Mouse (Mus musculus) limb, embryonic 14.5 days (tissue): ENCODE measurements around the gene Taf6l. TPM values are rescaled to one million over a fixed set of nuclear protein-coding genes. Genes with fewer than 3 reads are reported as not detected.

ENCODE experiments used
- ATAC-seq: fragments of 200-750 bp; cut with Nextera tagmentation; 2 replicates; pipeline ENCODE4 v1.8.0; 2017; ENCODE audit warnings: low read depth, moderate number of reproducible peaks, moderate TSS enrichment; ENCODE audit not compliant: low FRiP score
- DNase-seq: peaks from one replicate; pipeline ENCODE4 v3.0.0-alpha.2; 2015; ENCODE audit warnings: low spot score
- H3K27ac ChIP-seq: fragments of 300-500 bp; sonication (generic); replicated peaks from 2 replicates; pipeline ENCODE4 v1.5.1; 2014; ENCODE audit warnings: low read depth, mild to moderate bottlenecking, low read length, moderate library complexity, mixed read lengths
- H3K27me3 ChIP-seq: fragments of 300-500 bp; sonication (generic); 2 replicates; pipeline ENCODE4 v1.6.1; 2014; ENCODE audit warnings: low read length, mixed read lengths; ENCODE audit not compliant: control insufficient read depth, insufficient read depth
- H3K36me3 ChIP-seq: fragments of 300-500 bp; sonication (generic); 2 replicates; pipeline ENCODE4 v1.6.1; 2014; ENCODE audit warnings: mild to moderate bottlenecking, low read length, moderate library complexity, mixed read lengths; ENCODE audit not compliant: control insufficient read depth, insufficient read depth
- H3K4me1 ChIP-seq: fragments of 300-500 bp; sonication (generic); 2 replicates; pipeline ENCODE4 v1.6.1; 2014; ENCODE audit warnings: antibody characterized with exemption, low read length, mixed read lengths; ENCODE audit not compliant: control insufficient read depth, insufficient read depth
- H3K4me2 ChIP-seq: fragments of 300-500 bp; sonication (generic); replicated peaks from 2 replicates; pipeline ENCODE4 v1.6.1; 2014; ENCODE audit warnings: low read depth, mild to moderate bottlenecking, low read length, moderate library complexity; ENCODE audit not compliant: severe bottlenecking
- H3K4me3 ChIP-seq: fragments of 300-500 bp; sonication (generic); replicated peaks from 2 replicates; pipeline ENCODE4 v1.5.1; 2014; ENCODE audit warnings: low read length
- H3K9ac ChIP-seq: fragments of 300-500 bp; sonication (generic); 2 replicates; pipeline ENCODE4 v1.6.1; 2014; ENCODE audit warnings: mild to moderate bottlenecking, low read depth, low read length, moderate library complexity; ENCODE audit not compliant: severe bottlenecking
- H3K9me3 ChIP-seq: fragments of 300-500 bp; sonication (generic); 2 replicates; pipeline ENCODE4 v1.6.1; 2016; ENCODE audit warnings: low read length; ENCODE audit not compliant: control insufficient read depth
- POLR2A ChIP-seq: fragments of 200-500 bp; IDR thresholded peaks from 2 replicates; pipeline ENCODE4 v1.8.0; 2012; ENCODE audit warnings: inconsistent platforms, mild to moderate bottlenecking, moderate library complexity, borderline replicate concordance; ENCODE audit not compliant: insufficient read depth, insufficient read length; ENCODE audit errors: extremely low read depth
- WGBS: fragments of 180-500 bp; shearing (Covaris S2); extraction: QIAGEN DNeasy Blood & Tissue Kit; methylation state at CpG from one replicate; pipeline ENCODE4 v1.1.7; 2014; 5-methylcytosine and 5-hydroxymethylcytosine counted together
- polyA plus RNA-seq, 2 experiments: library from polyadenylated mRNA; depleted of rRNA in 1 of 2; stranded (reverse) in 1 of 2; unstranded in 1 of 2; fragments of >200 nt; fragmentation: Nextera tagmentation in 1 of 2; extraction: Ambion mirVana in 1 of 2; gene quantifications; 2 replicates each; pipeline versions ENCODE4 v1.2.1 to v1.2.3; 2012 to 2014

The Taf6l gene
- polyA plus RNA-seq, 2 experiments = 21.8 to 22.4 TPM

DNA sequence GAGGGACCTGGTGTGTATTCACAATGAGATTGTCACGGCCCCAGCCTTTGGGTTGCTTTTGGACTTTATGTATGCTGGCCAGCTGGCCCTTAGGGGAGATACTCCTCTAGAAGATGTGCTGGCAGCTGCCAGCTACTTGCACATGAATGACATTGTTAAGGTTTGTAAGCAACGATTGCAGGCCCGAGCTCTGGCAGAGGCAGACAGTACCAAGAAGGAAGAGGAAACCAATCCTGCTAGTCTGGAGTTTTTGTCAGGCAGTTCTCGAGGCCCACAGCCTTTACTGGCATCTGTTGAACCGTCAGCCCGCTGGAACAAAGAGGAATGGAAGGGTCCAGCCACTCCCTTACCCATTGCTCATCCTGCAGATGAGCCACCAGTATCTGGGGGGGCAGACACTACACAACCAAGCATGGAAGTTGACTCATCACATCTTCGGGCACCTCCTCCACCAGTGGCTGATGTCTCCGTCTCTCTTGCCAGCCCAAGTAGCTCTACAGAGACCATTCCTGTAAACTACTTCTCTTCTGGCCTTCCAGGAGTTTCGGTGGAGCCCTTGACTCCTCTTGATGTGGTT lies 17.1 kb upstream of the Taf6l start:
- Histone ChIP-seq H3K27me3 (no peaks in the 10 kb centered on the region), H3K27ac (peak overlapping the region; percentile 80), H3K36me3 (peaks cover 42% of the 10 kb centered on the region), H3K9ac (no peak overlapping the region), H3K9me3 (no peaks in the 10 kb centered on the region), H3K4me1 (peaks cover 12% of the 10 kb centered on the region), H3K4me2 (peak overlapping the region; percentile 70), H3K4me3 (peak overlapping the region; percentile 58; the same call in 1 of the 2 replicates)
- ATAC-seq (no peak), DNase-seq (no peak)
- WGBS = 86% methylated on average over 9 of the region's 9 CpGs
- TF ChIP-seq POLR2A = no peak

DNA sequence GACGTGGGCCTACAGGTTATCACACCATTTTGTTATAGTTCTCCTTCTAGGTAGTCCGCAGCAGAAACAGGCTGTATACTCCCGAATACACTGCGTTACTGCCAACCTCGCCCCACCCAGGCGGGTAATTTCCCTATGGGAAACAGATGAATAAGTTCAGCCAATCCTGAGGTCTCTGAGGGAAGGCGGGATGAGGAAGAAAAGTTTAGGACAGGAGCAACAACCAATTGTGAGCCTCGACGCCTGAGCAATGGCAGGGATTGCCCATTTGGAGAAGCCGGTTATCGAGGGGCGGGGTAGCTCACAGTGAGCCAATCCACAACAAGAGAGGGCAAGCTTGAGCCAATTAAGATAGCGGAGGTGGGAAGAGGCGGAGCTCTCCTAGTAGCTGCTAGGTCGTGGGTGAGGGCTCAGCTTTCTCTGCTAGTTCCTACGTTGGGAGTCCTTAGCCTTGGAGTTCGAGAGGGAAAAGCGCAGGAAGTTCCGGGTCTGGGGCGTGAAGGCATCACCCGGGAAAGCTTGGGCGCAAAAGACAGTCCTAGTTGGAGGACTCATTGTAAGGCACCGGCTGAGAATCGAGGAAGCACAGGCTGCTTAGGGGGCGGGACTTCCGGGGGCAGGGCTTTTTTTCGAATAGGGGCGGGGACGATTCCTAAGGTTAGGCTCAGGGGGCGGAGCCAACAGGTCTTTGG lies 16.1 kb upstream of the Taf6l start, which contains the start of gene Zbtb3:
TSS of gene Zbtb3 (plus strand) at position 426 of the 692 bp plus-strand sequence.
- no peaks in the 10 kb centered on the region for H3K27me3 ChIP-seq
- peak within 1 kb of the TSS; percentile 58 for H3K4me3 ChIP-seq
- peaks cover 12% of the 10 kb centered on the region for H3K4me1 ChIP-seq
- under 1% methylated on average over 29 of the region's 30 CpGs for WGBS
- H3K9ac ChIP-seq = peak within 1 kb of the TSS; percentile 51
- TF ChIP-seq POLR2A = peak; percentile 45; the same call in 1 of the 2 replicates
- H3K4me2 ChIP-seq = peak within 1 kb of the TSS; percentile 70
- DNase-seq (peak; percentile 99), ATAC-seq (peak; percentile 98)
- no peaks in the 10 kb centered on the region for H3K9me3 ChIP-seq
- H3K27ac ChIP-seq = peak within 1 kb of the TSS; percentile 80
- peaks cover 33% of the 10 kb centered on the region for H3K36me3 ChIP-seq

DNA sequence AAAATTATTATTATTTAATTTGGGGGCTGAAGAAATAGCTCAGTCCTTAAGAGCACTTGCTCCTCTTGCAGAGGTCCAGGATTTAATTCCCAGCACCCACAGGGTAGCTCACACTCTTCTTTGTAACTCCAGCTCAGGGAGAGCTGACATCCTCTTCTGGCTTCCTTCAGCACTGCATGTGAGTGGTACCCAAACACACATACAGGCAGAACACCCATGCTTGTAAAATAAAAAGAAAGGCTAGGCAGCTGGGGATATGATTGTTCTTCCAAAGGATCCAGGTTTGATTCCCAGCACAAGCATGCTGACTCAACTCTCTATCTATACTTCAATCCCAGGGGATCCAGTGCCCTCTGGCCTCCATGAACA lies 12.7 kb upstream of the Taf6l start:
- no peak for ATAC-seq
- no peak for TF ChIP-seq POLR2A
- H3K4me2 ChIP-seq = peak overlapping the region; percentile 57; the same call in 1 of the 2 replicates
- no peaks in the 10 kb centered on the region for H3K27me3 ChIP-seq
- DNase-seq = no peak
- H3K9ac ChIP-seq = peak overlapping the region; percentile 79; the same call in 1 of the 2 replicates
- peak overlapping the region; percentile 81 for H3K4me3 ChIP-seq
- peaks cover 25% of the 10 kb centered on the region for H3K36me3 ChIP-seq
- no peaks in the 10 kb centered on the region for H3K9me3 ChIP-seq
- no peak overlapping the region for H3K27ac ChIP-seq
- peaks cover 12% of the 10 kb centered on the region for H3K4me1 ChIP-seq

DNA sequence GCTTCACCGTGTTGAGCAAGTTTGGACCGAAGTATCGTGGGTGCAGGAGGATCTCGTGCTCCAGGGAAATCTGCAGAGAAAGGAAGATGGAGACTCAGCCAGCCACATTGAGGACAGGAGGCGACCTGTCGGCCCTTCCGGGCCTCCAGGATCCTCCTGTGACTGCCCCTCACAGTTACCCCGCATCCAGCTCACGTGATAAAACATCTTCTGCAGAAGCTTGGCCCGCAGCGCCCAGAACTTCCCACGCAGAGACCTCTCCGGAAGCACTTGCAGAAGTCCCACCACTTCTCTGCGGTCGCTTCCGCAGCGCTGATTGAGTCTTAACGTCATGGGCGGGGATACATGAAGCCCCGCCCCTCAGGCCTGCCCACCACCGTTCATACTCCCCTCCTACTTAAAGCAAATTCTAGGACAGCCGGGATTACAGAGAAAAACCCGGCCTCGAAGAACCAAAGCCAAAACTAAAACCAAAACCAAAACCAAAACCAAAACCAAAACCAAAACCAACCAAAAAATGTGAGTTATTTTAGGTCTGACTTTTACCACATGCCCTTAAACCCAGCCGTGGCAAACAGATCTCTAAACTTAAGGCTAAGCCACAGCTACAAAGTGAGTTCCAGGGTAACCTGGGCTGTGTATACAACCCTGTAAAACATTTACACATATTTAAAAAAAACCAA lies 12.2 kb upstream of the Taf6l start, which contains the start of gene Polr2g:
TSS of gene Polr2g (minus strand) at position 314 of the 683 bp plus-strand sequence.
- H3K27ac ChIP-seq = peak within 1 kb of the TSS; percentile 53; the same call in 1 of the 2 replicates

DNA sequence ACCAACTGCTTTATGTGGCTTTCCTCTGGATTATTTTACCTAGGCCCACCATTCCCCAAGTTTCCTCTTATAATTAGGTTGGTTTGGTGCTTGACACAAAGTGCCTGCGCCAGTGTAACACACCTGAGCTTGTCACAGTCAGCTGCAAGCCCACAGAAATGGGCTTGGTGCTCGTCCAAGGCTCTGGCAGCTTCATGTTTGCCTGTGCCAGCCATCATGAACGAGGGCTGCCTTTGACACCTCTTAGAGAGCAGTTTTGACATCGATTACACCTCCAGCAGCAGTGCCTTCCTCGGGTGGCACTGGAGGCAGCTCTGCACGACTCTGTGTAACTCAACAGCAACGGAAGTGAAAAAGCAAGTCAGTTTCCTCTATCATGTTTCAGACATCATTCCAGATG lies 4.0 kb upstream of the Taf6l start:
- Histone ChIP-seq H3K9ac (no peak overlapping the region), H3K4me2 (no peak overlapping the region), H3K4me3 (no peak overlapping the region), H3K27me3 (no peaks in the 10 kb centered on the region), H3K36me3 (peaks cover 33% of the 10 kb centered on the region), H3K9me3 (no peaks in the 10 kb centered on the region), H3K4me1 (0 out of 2 replicates have a peak, but pooled peaks cover 4% of the 10 kb centered on the region), H3K27ac (no peak overlapping the region)
- no peak for TF ChIP-seq POLR2A
- no peak for DNase-seq
- no peak for ATAC-seq
- WGBS = 82% methylated on average over 7 of the region's 7 CpGs

More for the DNA sequence above, 12.2 kb upstream of the Taf6l start, which contains the start of gene Polr2g:
- no peaks in the 10 kb centered on the region for H3K9me3 ChIP-seq
- H3K9ac ChIP-seq = peak within 1 kb of the TSS; percentile 79
- peak within 1 kb of the TSS; percentile 81 for H3K4me3 ChIP-seq
- peak within 1 kb of the TSS; percentile 57 for H3K4me2 ChIP-seq
- H3K4me1 ChIP-seq = peaks cover 12% of the 10 kb centered on the region
- DNase-seq = peak; percentile 96
- peaks cover 26% of the 10 kb centered on the region for H3K36me3 ChIP-seq
- peak; percentile 46; the same call in 1 of the 2 replicates for TF ChIP-seq POLR2A
- peak; percentile 75 for ATAC-seq
- no peaks in the 10 kb centered on the region for H3K27me3 ChIP-seq
- under 1% methylated on average over 25 of the region's 25 CpGs for WGBS
